Mouse (Mus musculus): Measurements from ENCODE around the gene Tmtc1.

The Tmtc1 gene

GRCm38 (mm10) chr6:148443726-148444701 is at the start of gene Tmtc1:
Gene Tmtc1 (minus strand): TSS chr6:148444389.
- DNase-seq = peak; percentile 79 to 85

DNA sequence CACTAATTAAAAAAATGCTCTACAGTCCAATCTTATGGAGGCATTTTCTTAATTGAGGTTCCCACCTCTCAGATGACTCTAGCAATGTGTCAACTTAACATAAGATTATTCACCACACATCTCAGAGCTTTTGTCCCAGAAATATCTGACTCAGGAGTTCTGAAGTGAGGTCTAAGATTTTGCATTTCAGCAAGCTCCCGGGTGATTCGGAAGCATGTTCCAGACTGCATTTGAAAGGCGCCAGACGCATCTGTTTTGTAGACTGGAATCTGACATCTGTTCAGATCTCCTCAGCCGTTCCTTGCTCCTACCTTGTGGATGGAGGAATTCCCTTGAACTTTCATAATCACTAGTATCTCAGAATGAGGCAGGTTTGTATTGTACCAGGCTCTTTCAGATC is 47.7 kb upstream of the Tmtc1 start:
- DNase-seq = no peak

DNA sequence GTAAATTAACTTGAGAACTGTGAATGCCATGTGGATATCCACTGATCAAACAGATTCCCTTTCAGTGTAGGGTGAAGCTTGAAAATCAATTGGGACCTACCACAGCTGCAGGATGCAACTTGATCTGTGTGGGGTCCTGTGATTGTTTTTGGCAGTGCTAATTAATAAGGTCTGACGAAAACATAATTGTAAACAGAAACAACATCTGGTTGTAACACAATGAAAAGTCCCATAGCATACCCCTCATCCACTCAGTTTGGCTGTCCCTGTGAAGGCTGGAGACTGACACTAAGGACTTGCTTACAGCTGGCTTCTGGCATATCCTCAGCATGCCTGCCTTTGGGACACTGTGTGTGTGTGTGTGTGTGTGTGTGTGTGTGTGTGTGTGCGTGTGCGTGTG is 42.6 kb upstream of the Tmtc1 start:
- DNase-seq = no peak

DNA sequence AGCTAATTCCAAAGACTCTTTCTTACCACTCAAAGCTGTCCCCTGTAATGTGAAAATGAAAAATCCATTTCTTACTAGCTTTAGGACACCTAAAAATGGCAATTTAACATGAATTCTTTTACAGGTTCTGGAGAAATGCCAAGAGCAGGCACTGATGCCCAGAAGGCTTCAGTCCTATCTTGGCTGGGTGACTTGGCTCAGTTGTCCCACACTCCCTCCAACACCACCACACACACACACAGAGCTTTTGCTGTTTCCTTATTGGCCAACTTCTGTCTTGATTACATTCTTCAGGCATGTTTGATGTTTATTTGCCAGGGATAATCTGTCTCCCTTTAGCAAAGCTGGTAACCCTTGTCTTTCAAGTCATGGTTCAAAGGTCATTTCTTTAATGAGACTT is 37.7 kb upstream of the Tmtc1 start:
- DNase-seq = no peak

- DNase-seq = no peak
These were observed 35.6 kb upstream of the Tmtc1 start for GRCm38 (mm10) chr6:148479671-148480237.

DNA sequence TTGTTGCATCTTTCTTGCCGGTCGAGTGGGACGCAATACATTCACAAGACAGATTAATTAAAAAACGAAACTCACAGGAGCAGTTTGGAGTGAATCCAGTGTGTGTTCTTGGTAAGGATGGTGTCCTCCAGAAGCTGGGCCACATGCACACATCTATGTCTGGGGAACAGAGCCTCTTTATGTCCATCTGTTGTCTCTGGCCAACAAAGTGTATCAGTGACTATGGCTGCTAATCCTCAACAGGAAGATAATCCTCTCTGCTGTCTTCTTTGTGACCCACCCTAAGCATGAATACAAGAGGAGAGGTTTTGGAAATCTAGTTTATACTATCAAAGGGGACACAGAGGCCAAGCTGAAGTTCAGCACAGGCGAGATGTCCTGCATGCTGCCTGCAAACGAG is 34.2 kb upstream of the Tmtc1 start:
- no peak for DNase-seq

DNA sequence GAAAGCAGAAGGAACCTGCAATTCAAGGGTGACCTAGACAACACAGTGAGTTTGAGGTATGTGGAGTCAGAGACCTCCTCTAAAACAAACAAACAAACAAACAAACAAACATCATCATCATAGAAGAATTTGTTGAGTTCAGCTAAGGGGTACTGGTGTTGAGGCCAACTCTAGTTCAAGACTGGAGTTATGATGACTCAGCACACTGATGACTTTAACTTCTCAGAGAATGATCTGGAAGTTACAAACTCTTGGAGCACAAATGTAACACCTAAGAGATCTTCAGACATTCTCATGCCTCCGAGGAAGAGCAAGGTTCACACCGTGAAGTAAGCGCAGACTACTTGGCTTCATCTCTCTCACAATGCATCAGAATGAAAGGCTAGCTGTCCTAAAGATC is 28.1 kb upstream of the Tmtc1 start:
- DNase-seq = no peak

GRCm38 (mm10) chr6:148467924-148468389 is 23.8 kb upstream of the Tmtc1 start:
- DNase-seq = peak; percentile 26 to 31

DNA sequence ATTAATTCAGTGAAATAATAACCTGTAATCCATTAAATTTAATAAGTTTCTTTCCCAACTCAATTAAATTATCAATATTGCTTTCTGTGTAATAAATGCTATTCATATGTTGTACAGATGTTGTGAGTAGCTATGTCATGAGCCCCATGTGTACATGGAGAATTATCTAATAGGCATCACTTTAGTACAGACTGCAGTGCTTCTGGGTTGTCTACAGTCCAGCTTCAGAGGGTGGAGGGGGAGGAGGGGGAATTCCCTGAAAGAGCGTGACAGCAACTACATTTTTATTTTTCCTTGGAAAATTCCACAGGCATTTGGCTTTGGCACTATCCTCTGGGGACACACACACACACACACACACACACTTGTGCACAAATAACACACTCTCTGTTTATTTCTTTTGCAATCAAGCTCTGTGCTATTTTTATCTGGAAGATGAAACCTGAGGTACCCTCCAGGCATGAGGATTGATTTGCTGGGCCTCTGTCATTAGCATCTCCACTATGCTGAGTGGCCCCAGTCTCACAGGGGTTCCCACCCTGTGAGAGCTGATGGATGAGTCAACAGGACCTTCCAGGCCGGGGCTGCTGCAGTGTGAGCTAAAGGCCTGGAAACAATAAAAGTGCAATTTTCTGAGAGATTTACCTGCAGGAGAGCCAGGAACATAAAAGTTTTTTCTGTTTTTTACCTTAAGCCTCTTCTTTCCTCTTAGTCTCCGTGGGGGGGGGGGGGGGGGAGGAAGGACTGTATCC is 23.2 kb upstream of the Tmtc1 start:
- DNase-seq = peak in 1 of 2 experiments; percentile 17

- no peak for DNase-seq
These were observed 15.4 kb upstream of the Tmtc1 start for GRCm38 (mm10) chr6:148459636-148460035.

DNA sequence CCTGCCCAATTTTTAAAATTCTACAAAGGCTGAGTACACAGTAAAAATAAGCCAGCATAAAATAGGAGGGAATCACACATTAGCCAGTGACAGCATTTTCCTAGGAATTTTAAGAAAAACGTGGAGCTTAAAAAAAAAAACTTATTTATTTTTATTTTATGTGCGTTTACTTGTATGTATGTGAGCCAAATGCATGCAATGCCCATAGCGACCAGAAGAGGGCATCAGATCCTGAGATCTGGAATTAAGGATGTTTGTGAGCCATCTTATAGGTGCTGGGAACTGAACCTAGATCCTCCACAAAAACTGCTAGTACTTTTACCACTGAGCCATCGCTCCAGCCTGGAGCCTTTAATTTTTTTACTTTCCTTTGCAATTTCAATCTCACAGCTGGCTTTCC is 11.3 kb upstream of the Tmtc1 start:
- no peak for DNase-seq

DNA sequence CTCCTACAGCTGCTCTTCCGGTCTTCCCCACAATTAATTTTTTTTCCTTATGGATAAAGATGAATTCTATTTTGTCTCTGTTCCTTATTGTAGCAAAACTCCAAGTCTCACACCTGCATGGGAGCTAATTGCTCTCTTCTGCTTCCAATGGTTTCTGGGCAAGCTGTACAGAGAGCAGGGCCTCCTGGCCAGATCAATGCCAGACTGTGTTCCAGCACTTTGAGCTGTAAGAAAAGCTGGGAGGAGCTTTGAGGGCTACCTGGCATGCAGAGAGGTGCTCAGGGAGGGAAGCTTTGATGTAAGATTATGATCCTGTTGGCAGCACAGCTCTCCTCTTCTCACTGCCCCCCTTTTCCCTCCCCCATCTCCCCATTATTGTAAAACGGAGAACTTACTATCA is 10.6 kb upstream of the Tmtc1 start:
- no peak for DNase-seq

GRCm38 (mm10) chr6:148448151-148448550 is 4.0 kb upstream of the Tmtc1 start:
- no peak for DNase-seq

- no peak for DNase-seq
These were observed 1.9 kb upstream of the Tmtc1 start for GRCm38 (mm10) chr6:148446113-148446512.

- no peak for DNase-seq
These were observed 607 bp upstream of the Tmtc1 start for GRCm38 (mm10) chr6:148444796-148445195.

GRCm38 (mm10) chr6:148443291-148443725 is 881 bp downstream of the Tmtc1 start:
- peak; percentile 23 to 26 for DNase-seq

GRCm38 (mm10) chr6:148442671-148443290 is 1.4 kb downstream of the Tmtc1 start:
- peak; percentile 26 to 40 for DNase-seq

DNA sequence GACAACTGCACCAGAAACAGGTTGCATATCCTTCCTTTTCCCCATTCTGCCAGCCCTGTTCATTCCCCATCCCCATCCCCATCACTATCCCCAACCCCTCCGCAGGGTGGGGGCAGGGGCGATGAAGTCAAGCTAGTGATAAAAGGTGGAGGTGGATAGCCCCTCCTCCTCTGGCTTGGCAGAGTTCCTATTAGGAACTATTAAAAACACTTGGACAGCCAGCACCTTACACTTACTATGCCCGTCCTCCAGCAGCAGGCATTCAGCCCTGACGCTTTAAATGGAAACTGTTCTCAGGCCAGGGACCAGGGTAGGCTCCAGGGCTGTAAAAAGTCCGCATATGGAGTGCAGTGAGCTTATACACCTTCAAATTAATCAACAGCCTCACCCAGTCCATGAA is 2.3 kb downstream of the Tmtc1 start:
- DNase-seq = peak; percentile 6 to 22

DNA sequence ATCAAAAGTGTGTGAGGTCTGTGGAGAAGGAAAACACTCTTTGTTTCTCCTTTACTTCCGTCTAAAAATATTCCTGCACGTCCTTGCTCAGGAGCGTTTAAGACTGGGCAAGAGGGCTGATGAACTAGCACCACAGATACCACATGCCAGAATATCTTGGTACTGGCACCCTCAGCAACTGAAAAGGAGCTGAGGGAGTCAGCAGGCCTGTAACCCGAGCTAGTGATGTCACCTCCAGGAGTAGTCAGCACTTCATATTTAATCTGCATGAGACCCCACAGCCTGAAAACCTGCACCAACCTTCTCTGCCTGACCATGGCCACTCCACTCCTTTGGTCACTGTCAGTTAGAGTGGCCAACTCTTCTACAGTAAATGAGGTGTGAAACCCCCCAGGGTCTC is 5.1 kb downstream of the Tmtc1 start:
- no peak for DNase-seq

- DNase-seq = no peak
These were observed 6.6 kb downstream of the Tmtc1 start for GRCm38 (mm10) chr6:148437565-148437964.

- no peak for DNase-seq
These were observed 7.7 kb downstream of the Tmtc1 start for GRCm38 (mm10) chr6:148436441-148437001.

GRCm38 (mm10) chr6:148421577-148421976 is 22.6 kb downstream of the Tmtc1 start:
- no peak for DNase-seq
